Mouse (Mus musculus): Measurements from ENCODE around the gene Dchs1.

Dchs1 gene

GRCm38 (mm10) chr7:105786506-105787284, 759 bp downstream of the Dchs1 start:
- intact Hi-C loops (cut with DNase I) = no loop called here

- intact Hi-C loops (cut with DNase I) = no loop called here
Measured at GRCm38 (mm10) chr7:105784556-105784955, 2.9 kb downstream of the Dchs1 start.

- intact Hi-C loops (cut with DNase I) = no loop called here
Measured at GRCm38 (mm10) chr7:105783861-105784260, 3.6 kb downstream of the Dchs1 start.

GRCm38 (mm10) chr7:105778553-105779265, 8.7 kb downstream of the Dchs1 start:
- intact Hi-C loops (cut with DNase I) = no loop called here

DNA sequence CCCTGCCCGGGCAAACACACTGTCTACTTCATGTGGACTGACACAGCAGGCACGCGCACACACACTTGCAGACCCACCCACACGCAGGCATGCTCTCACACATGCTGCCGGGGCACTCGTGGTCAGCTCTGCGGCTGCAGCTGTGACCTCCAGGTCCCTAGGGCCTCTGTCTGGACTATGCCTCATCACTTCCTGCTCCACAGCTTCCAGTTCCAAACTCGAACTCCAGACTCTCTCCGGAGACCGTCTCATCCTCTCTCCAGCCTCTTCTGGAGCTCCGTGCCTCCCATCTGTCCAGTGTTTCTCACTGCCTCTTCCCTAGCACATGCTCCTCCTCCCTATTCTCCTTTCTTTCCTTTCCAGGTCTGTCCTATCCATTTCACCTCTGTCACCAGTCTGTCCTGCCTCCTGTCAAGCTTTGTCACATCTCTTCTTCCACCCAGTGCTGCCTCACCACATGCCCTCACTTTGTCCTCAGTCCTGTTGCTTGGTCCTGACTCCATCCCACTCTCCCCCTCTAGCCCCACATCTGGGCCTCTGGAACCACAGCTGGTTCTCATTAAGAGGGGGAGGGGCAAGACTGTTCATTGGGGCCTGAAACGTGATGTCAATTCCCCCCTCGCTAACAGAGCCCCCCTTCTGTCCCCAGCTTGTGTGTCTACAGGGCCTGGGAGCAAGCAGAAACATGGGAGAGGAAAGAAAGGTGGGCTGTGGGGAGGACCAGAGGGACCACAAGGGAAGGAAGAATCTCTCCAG, 9.5 kb downstream of the Dchs1 start:
- intact Hi-C loops (cut with DNase I) = no loop called here

- intact Hi-C loops (cut with DNase I) = no loop called here
Measured at GRCm38 (mm10) chr7:105777316-105777715, 10.1 kb downstream of the Dchs1 start.

GRCm38 (mm10) chr7:105776026-105776425, 11.4 kb downstream of the Dchs1 start:
- intact Hi-C loops (cut with DNase I) = no loop called here

GRCm38 (mm10) chr7:105774661-105775060, 12.8 kb downstream of the Dchs1 start:
- intact Hi-C loops (cut with DNase I) = no loop called here

DNA sequence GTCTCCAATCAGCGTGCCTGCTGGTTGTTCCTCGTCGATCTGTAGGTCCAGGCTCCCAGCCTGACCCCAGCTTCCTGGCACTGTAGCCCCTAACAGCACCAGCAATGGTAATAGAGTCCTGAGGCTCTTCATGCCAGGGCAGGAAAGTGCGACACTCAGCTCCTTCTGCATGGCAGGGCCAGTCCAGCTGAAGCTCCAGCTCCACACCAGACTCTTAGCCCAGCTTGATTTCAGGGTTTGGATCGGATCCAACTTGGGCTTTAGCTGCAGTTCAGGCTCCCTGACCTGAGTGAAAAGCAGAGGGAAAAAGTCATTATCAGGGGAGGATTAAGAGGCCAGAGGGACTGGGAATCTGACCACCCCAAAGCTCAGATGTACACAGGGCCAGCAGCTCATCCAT, 14.4 kb downstream of the Dchs1 start:
- intact Hi-C loops (cut with DNase I) = no loop called here

- intact Hi-C loops (cut with DNase I) = no loop called here
Measured at GRCm38 (mm10) chr7:105772331-105772730, 15.1 kb downstream of the Dchs1 start.

- intact Hi-C loops (cut with DNase I) = no loop called here
Measured at GRCm38 (mm10) chr7:105769959-105770358, 17.5 kb downstream of the Dchs1 start.

DNA sequence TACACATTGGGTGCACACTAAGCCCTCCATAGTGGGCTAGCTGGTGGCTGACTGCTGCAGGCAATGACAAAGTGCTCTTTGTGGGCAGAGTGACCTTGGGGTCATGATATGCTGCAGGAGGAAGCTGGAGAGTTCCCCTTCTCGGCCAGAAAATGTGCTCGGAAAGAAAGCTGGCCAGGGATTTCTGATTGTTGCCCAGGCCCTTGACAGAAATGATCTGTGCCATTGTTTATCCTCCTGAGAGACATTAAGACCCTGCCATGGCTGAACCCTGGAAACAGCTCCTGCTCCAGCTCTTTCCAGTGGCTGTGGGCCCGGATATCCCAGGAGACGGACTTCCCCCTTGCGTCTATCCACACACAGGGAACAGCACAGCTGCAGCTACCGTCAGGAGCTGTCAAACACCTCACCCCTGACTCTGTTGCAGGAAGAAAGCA, 19.7 kb downstream of the Dchs1 start:
- intact Hi-C loops (cut with DNase I) = no loop called here

- intact Hi-C loops (cut with DNase I) = no loop called here
Measured at GRCm38 (mm10) chr7:105764331-105764730, 23.1 kb downstream of the Dchs1 start.

DNA sequence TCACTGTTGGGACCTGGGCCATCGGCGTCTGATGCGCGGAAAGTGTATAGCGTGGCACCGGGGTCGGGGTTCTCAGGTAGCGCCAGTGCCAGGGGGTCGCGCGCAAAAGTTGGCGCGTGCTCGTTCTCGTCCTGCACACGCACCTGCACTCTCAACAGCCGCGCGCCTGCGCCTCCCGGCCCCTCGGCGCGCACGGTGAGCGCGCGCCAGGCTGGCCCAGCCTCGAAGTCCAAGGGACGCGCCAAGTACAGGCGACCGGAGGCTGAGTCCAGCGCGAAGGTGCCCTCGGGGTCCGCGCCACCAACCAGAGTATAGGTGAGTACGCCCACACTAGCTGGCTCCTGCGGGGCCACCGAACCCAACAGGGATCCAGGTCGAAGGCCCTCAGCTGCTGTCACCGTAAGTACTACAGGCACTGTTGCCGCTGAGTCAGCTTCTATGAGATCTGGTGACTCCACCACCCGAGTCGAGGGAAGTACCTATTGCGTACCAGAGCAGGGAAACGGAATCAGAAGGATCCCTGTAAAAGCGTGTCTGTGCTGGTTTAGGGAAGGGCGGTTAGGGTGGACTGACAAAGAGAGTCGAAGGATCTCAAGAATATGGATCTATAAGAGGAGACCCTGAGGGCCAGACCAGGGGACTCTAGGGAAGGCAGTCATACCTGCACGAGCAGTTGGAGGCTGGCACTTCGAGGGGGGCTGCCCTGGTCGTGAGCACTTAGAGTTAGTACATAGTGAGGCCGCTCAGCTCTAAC, 24.8 kb downstream of the Dchs1 start:
- intact Hi-C loops (cut with DNase I) = no loop called here

DNA sequence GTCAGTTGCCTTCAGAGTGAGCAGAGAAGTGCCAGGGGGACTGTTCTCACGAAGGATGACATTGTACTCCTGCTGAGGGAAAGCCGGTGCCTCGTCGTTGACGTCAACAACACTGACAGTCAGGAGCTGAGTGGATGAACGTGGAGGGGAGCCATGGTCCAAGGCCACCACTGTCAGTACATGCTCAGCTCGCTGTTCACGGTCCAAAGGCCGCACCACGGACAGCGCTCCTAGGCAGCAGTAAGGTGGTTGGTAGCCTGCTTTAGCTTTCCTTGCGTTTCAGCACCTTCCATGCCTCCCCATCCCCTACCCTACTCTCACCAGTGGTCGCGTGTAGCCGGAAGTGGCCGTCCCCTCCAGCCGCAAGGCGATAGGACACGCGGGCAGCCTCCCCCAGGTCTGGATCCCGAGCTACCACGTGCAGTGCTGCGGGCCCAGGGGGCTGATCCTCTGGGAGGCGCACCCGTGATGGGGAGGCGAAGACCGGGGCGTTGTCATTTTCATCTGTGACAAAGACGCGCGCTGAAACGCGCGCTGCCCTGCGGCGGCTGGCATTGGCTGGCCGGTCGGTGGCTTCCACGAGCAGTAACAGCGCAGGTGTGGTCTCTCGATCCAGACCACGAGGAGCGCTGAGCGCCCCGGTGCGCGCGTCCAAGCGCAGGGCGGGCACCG, 25.5 kb downstream of the Dchs1 start:
- intact Hi-C loops (cut with DNase I) = no loop called here

- intact Hi-C loops (cut with DNase I) = no loop called here
Measured at GRCm38 (mm10) chr7:105753281-105753680, 34.2 kb downstream of the Dchs1 start.

- intact Hi-C loops (cut with DNase I) = no loop called here
Measured at GRCm38 (mm10) chr7:105752716-105753115, 34.7 kb downstream of the Dchs1 start.

DNA sequence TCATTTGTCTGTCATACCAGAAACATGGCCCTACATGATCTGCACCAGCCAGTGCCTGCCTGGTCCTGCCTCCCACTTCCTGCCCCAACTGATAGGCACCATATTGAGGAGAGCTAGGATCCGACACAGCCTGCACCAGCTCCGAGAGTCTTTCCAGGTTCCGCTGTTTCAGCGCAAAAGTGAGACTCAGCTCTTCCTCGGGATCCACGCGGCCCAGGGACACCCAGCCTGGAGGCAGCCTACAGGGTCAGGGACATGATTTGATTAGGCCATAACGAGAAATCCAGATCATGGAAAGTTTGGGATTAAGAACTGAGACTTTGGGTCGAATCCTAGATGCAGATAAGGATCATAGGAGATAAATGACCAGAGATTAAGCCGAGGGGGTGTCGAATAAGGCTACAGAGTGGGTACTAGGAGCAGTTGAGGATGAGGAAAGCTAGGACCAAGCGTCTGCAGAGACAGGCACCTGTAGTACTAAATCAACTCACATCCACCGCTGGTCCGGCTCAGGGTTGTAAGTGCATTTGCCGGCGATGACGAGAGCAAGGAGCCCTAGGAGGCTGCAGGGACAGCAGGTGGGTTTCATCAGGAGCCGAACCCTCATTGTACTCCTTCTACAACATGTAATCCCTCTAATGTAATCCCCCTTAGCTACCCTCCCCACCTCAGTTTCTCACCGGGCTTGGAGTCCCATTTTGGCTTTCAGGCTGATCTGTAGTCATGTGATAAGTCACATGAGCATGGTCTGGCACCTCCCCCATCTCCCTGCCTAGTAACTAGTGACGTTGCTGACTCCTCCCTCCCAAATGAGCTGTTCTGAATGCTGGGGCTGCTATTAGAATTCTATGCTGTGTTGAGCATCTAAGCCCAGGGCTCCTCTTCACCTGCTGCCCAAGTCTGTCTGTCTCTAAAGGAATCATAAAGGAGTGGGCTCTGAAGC, 35.7 kb downstream of the Dchs1 start, which contains the start of gene Tpp1:
Gene Tpp1, minus strand, starts transcription at position 745 of the 943 bp plus-strand sequence.
- intact Hi-C loops (cut with DNase I) = no loop called here

DNA sequence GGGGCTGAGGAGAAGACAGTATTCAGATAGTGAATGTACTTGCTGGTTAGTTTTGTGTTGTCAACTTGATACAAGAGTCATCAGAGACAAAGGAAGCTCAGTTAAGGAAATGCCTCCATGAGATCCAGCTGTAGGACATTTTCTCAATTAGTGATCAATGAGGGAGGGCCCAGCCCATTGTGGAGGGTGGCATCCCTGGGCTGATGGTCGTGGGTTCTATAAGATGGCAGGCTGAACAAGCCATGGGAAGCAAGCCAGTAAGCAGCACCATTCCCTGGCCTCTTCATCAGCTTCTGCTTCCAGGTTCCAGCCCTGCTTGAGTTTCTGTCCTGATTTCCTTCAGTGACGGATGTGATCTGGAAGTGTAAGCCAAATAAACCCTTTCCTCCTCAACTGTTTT, 39.7 kb downstream of the Dchs1 start:
- intact Hi-C loops (cut with DNase I) = no loop called here

Measured in adrenal gland (tissue).